Mouse (Mus musculus): Measurements from ENCODE around the gene Snap47.
A peak's percentile ranks its signal among the peaks of the same experiment; 100 is the strongest.
"Not testable (repeated sequence)": the region's sequence is repeated elsewhere in the genome, so short reads cannot be mapped to it uniquely, and the experiment has no call there.

Snap47 gene

DNA sequence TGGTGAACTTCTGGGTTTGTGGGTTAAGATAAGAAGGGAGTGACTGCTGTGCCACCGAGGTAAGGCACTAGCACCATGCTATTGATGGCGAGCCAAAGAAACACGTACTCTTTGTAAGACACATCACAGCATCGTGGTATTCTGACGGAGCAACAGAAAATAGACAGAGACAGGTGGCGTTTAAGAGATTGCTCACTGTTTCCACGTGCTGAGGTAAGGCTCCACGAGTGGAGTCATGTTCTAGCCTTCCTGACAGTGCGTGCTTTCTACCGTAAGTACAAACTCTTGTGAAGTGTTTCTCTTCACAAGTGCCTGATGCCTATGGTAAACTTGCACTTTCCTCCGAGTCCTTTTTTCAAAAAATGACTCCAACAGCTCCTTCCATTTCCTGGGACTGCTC is 81.1 kb downstream of the Snap47 start:
- DNase-seq (ENCODE audit: low spot score in 2 of 2), result no peak

DNA sequence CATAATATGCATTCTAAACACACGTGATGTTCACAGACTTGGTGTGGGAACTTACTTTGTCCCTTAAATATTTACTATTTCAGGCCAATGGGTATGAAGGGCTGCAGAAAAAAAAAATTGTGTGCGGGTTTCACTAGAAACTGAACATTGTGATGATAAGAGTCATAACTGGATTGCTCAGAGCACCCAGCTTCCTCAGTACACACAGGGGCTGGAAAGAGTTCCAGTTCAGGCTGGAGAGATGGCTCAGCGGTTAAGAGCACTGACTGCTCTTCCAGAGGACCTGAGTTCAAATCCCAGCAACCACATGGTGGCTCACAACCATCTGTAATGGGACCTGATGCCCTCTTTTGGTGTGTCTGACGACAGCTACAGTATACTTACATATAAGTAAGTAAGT is 83.0 kb downstream of the Snap47 start:
- not testable (repeated sequence) for DNase-seq (ENCODE audit: low spot score in 2 of 2)

- DNase-seq (ENCODE audit: low spot score in 2 of 2), result peak in 1 of 2 experiments; percentile 25
These were observed 84.4 kb downstream of the Snap47 start for GRCm38 (mm10) chr11:59366633-59367032.

DNA sequence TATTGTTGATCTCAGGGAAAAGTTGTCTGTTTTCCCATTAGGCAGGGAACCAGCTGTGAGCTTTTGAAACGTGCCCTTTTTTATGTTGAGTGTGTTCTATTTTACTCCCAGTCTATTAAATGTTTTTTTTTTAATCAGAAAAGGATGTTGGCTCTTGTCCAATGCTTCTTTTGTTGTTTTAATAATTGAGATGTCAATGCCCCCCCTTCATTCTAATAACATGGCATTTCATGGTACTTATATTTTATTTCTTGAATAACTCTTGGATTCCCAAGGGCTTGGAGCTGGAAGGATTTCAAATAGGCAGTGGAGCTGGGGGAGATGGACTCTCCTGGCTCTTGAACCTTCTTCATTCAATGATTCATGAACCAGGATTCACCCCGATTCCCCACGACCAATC is 85.0 kb downstream of the Snap47 start:
- no peak for DNase-seq (ENCODE audit: low spot score in 2 of 2)

DNA sequence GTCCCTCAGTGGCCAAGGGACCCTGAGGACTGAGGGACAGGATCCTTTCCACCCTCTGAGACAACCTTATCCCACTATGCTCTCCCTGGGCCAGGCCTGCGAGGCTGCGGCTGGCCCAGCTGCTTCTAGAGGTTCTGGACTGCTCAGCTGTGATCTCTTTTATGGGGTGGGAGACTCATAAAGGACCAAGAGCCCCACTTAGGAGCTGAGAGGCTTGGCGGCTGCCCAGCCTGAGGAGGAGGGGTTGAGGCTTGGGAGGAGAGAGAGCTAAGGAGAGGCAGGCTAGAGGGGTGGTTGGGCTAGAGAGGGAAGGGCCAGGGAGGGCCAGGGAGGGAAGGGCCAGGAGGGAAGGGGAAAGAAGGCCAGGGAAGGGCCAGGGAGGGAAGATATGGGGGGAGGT is 86.6 kb downstream of the Snap47 start:
- no peak for DNase-seq (ENCODE audit: low spot score in 2 of 2)

- no peak for DNase-seq (ENCODE audit: low spot score in 2 of 2)
These were observed 87.0 kb downstream of the Snap47 start for GRCm38 (mm10) chr11:59364007-59364406.

- DNase-seq (ENCODE audit: low spot score in 2 of 2), result no peak
These were observed 89.7 kb downstream of the Snap47 start for GRCm38 (mm10) chr11:59361291-59361690.

Data from thymus, postnatal 10 days (tissue).